Mouse (Mus musculus) midbrain, embryonic 15.5 days (tissue): ENCODE results near the gene Gm49601. TPM values are rescaled to one million over a fixed set of nuclear protein-coding genes. Genes with fewer than 3 reads are reported as not detected.

Experiments
- ATAC-seq: fragments of 200-750 bp; cut with Nextera tagmentation; replicated peaks from 2 replicates; pipeline ENCODE4 v1.8.0; 2017; ENCODE audit warnings: moderate TSS enrichment
- H3K27ac ChIP-seq: fragments of 300-500 bp; sonication (generic); 2 replicates; pipeline ENCODE4 v1.5.1; 2015; ENCODE audit warnings: mild to moderate bottlenecking, inconsistent platforms
- H3K27me3 ChIP-seq: fragments of 300-500 bp; sonication (generic); replicated peaks from 2 replicates; pipeline ENCODE4 v1.6.1; 2015; ENCODE audit warnings: inconsistent platforms
- H3K36me3 ChIP-seq: fragments of 300-500 bp; sonication (generic); replicated peaks from 2 replicates; pipeline ENCODE4 v1.6.1; 2015; ENCODE audit warnings: inconsistent platforms
- H3K4me1 ChIP-seq: fragments of 300-500 bp; sonication (generic); 2 replicates; pipeline ENCODE4 v1.6.1; 2015; ENCODE audit warnings: inconsistent platforms
- H3K4me2 ChIP-seq: fragments of 300-500 bp; sonication (generic); 2 replicates; pipeline ENCODE4 v1.6.1; 2015; ENCODE audit warnings: inconsistent platforms, mild to moderate bottlenecking, moderate library complexity
- H3K4me3 ChIP-seq: fragments of 300-500 bp; sonication (generic); 2 replicates; pipeline ENCODE4 v1.5.1; 2015; ENCODE audit warnings: mild to moderate bottlenecking, inconsistent platforms
- H3K9ac ChIP-seq: fragments of 300-500 bp; sonication (generic); 2 replicates; pipeline ENCODE4 v1.6.1; 2015; ENCODE audit warnings: mild to moderate bottlenecking, inconsistent platforms
- H3K9me3 ChIP-seq: fragments of 300-500 bp; sonication (generic); 2 replicates; pipeline ENCODE4 v1.6.1; 2016; ENCODE audit warnings: inconsistent platforms
- WGBS: fragments of 180-500 bp; shearing (Covaris S2); methylation state at CpG from one replicate; pipeline ENCODE4 v1.1.7; 2015; ENCODE audit warnings: mixed read lengths; 5-methylcytosine and 5-hydroxymethylcytosine counted together
- polyA plus RNA-seq: library from polyadenylated mRNA; unstranded; fragments of >200 nt; fragmentation: Nextera tagmentation; extraction: Ambion mirVana; gene quantifications from 2 replicates; pipeline ENCODE4 v1.2.1, GENCODE M21; 2015

The Gm49601 gene
- polyA plus RNA-seq = 22.8 and 23.3 TPM in 2 replicates

DNA sequence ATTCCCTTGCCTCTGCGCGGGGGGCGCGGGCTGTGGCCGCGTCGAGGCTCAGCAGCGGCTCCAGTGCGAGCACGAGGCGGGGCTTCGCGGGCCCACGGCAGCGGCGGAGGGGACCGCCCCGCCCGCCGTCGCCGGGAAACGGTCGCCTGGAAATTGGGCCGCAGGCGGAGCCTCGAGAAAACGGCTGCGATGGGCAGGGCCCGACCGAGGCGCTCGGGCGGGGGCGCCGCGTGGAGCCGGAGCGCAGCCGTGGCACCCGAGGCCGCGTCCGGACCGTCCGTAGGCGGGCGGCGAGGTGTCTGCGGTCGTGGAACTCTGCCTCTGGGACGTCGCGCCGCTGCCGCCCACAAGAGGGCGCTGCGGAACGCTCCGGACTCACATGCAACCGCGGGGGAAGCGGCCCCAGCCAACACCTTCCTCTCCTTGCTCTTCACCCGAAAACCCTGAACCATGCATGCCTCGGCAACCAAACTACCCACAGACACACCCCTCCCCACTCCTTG is at the start of gene Gm49601:
TSS of gene Gm49601 (minus strand) at position 52 of the 503 bp plus-strand sequence.
- peak within 1 kb of the TSS; percentile 94 for H3K4me2 ChIP-seq
- under 1% methylated on average over 61 of the region's 65 CpGs for WGBS

DNA sequence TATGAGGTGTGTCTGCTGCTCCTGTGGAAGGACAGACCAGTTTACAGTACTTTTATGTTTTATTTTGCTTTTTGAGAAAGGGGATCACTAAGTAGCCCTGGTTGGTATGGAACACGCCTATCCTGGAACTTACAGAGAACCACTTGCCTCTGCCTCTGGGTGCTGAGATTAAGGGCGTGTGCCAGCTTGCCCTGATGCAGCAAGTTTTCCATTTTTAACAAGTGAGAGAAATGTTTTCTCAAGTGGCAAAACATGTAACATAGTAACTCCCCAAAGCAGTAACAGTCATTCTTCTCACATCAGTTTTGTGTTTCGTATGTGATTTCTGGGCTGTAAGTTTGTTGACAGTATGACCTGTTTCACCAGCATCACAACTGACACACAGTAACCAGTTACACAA is 46.8 kb upstream of the Gm49601 start:
- WGBS = 87% methylated on average over 3 of the region's 3 CpGs
- no peak overlapping the region for H3K27ac ChIP-seq

More for the DNA sequence above, at the start of gene Gm49601:
- H3K36me3 ChIP-seq = peaks cover 39% of the 10 kb centered on the region
- H3K27me3 ChIP-seq = peaks cover 48% of the 10 kb centered on the region
- no peaks in the 10 kb centered on the region for H3K9me3 ChIP-seq
- peak within 1 kb of the TSS; percentile 84 for H3K4me3 ChIP-seq
- peaks cover 52% of the 10 kb centered on the region for H3K4me1 ChIP-seq
- ATAC-seq = peak; percentile 4
- H3K9ac ChIP-seq = peak within 1 kb of the TSS; percentile 45
- H3K27ac ChIP-seq = no peak within 1 kb of the TSS

DNA sequence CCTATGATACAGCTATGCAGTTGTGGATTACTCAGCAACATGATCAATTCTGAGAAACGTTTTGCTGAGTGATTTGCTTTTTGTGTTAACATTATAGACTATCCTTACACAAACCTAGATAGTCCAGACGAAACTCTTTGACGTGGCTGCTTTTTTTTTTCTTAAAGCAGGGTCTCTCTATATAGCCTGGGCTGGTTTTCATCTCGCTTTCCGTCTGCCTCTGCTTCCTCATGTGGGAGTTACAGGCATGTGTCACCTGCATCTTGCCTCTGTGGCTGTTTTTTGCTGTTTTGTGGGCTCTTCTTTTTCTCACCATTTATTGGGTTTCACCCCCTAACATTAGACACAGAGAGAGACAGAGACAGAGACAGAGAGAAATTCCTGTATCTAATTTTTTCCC is 45.8 kb upstream of the Gm49601 start:
- H3K9ac ChIP-seq = no peak overlapping the region
- no peaks in the 10 kb centered on the region for H3K4me1 ChIP-seq
- no peaks in the 10 kb centered on the region for H3K36me3 ChIP-seq
- H3K27me3 ChIP-seq = no peaks in the 10 kb centered on the region
- no peaks in the 10 kb centered on the region for H3K9me3 ChIP-seq
- H3K4me2 ChIP-seq = no peak overlapping the region
- no peak overlapping the region for H3K4me3 ChIP-seq
- 77% methylated on average over 5 of the region's 5 CpGs for WGBS
- ATAC-seq = no peak
- no peak overlapping the region for H3K27ac ChIP-seq

More for the DNA sequence above, 46.8 kb upstream of the Gm49601 start:
- Histone ChIP-seq H3K4me1 (no peaks in the 10 kb centered on the region), H3K4me2 (no peak overlapping the region), H3K27me3 (no peaks in the 10 kb centered on the region), H3K4me3 (no peak overlapping the region), H3K9me3 (no peaks in the 10 kb centered on the region), H3K36me3 (no peaks in the 10 kb centered on the region), H3K9ac (no peak overlapping the region)
- ATAC-seq = no peak

DNA sequence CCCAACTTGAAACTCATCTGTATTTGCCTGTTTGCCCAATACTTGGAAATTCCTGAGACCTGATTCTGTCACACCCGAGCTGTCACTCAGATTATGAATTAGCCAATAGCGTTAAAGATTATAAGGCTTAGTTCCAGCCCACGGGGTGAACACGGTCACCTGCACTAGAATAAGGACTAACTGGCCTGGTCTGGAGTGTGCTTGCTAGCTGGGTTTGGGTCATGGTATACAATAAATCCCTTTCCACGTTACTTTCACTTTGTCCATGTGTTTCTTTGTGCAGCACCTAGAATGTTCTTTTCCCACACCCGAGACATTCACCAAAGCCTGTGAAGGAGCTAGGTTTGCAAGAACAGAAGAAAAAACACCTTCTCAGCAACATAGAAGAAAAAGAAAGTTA is 43.7 kb upstream of the Gm49601 start:
- Histone ChIP-seq H3K9ac (no peak overlapping the region), H3K9me3 (no peaks in the 10 kb centered on the region), H3K4me3 (no peak overlapping the region), H3K27me3 (no peaks in the 10 kb centered on the region), H3K27ac (no peak overlapping the region), H3K36me3 (no peaks in the 10 kb centered on the region), H3K4me1 (no peaks in the 10 kb centered on the region), H3K4me2 (no peak overlapping the region)
- no peak for ATAC-seq
- 68% methylated on average over 6 of the region's 6 CpGs for WGBS

DNA sequence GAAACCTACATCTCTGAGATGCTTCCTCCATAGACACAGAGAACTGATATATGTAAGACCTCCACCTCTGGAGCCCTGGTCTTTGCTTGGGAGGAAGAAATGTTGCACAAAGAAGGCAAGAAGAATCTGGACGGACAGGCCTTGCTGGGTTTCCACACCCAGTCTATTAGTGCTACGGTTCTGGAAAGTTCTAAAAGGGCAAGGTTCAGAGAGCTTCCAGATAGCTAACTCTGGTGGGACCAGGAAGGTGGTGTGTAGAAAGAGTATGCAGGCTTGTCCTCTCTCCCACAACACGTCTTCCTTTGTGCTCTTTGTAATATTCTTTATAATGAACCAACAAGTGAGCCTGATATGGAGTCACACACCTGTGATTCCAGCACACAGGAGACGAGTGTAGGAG is 32.4 kb upstream of the Gm49601 start:
- H3K4me3 ChIP-seq = no peak overlapping the region
- H3K27me3 ChIP-seq = no peaks in the 10 kb centered on the region
- no peak overlapping the region for H3K27ac ChIP-seq
- no peak overlapping the region for H3K4me2 ChIP-seq
- 73% methylated on average over 4 of the region's 4 CpGs for WGBS
- H3K36me3 ChIP-seq = no peaks in the 10 kb centered on the region
- ATAC-seq = no peak
- no peaks in the 10 kb centered on the region for H3K9me3 ChIP-seq
- H3K9ac ChIP-seq = no peak overlapping the region
- no peaks in the 10 kb centered on the region for H3K4me1 ChIP-seq

DNA sequence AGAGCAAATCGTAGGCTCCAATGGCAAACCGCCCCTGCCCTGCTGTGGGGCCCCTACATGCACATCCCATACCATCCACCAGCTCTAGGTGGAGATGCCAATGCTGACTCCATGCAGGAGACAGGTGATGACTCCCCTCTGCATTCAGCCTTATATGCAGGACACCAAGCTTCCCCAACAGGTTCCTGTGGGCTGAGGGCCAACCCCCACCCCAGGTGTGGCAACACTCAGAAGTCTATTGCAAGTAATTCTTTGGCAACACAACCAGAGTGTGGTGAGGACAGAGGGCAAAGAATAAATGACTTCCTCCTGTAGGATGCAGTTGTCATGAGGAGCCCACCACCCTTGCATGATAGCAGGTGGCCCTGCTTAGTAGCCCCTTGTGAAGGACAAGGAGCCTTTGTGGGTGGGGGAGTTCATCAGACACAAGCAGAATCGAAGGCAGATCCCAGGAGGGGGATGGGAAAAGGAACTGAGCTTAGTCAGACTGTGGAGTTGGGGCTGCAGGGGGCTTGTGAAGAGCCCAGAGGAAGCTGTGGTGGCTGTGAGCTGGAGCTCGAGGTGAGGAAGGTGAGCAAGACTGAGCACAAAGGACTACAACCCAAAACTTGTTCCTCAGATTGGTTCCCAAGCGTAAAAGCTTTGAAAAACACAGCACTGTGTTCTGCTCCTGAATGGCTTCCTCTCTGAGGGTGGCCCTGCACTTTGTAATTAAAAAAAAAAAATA is 29.3 kb upstream of the Gm49601 start:
- no peaks in the 10 kb centered on the region for H3K27me3 ChIP-seq
- H3K36me3 ChIP-seq = no peaks in the 10 kb centered on the region
- H3K4me2 ChIP-seq = no peak overlapping the region
- no peak overlapping the region for H3K4me3 ChIP-seq
- no peaks in the 10 kb centered on the region for H3K9me3 ChIP-seq
- WGBS = 74% methylated on average over 5 of the region's 5 CpGs
- no peak for ATAC-seq
- no peak overlapping the region for H3K9ac ChIP-seq
- no peaks in the 10 kb centered on the region for H3K4me1 ChIP-seq
- no peak overlapping the region for H3K27ac ChIP-seq

DNA sequence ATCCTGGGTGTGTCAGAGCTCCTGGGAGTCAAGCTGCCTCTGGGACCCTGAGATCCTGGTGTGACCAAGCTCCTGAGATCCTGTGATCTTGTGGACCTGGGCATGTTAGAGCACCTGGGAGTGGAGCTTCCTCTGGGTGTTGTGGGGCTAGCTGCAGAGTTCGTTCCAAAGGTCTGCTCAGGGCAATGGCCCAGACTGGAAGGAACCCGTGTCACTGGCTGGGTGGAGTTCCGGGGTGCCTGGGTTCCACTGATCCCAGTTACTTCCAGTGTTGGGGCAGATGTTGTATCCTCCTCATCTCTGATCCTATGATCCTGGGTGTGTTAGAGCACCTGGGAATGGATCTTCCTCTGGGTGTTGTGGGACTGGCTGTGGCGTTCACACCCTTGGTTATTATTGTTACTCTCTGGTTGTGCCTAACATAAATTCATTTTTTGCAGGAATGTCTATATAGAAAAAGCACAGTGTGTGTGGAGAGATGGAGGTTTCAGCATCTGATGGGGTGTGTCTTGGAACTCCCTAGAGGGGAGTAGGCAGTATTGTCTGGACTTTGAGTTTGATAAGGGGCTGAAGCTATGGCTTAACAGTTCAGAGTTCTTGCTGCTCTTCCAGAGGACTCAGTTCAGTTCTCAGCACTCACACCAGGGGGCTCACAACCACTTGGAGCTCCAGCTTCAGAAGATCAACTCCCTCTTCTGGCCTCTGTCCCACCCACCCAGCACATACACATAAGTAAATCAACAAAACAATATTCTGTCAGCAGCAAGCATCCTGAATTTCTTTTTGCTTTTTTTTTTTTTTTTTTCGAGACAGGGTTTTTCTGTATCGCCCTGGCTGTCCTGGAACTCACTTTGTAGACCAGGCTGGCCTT is 27.3 kb upstream of the Gm49601 start:
- Histone ChIP-seq H3K4me2 (no peak overlapping the region), H3K4me1 (no peaks in the 10 kb centered on the region), H3K9me3 (no peaks in the 10 kb centered on the region), H3K27ac (no peak overlapping the region), H3K4me3 (no peak overlapping the region), H3K9ac (no peak overlapping the region), H3K36me3 (no peaks in the 10 kb centered on the region), H3K27me3 (no peaks in the 10 kb centered on the region)
- WGBS = 90% methylated on average over 6 of the region's 6 CpGs
- ATAC-seq = no peak

DNA sequence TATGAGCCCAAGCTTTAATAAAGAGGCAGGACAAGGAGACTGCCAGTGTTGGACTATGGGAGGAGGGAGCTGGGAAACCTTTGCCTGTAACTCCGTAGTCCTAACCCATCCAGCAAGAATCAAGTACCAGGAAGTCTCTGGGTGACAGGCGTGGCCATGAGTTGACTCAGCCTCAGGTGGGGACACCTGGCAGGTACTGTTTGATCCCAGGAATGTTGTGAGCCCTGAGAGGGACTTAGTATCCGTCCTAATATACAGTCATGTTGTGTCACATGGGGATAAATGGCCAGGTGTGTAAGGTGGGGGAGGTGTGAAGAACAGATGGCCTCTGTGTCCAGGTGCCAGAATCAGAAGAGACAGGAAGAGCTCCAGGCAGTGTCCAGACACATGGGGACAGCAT is 22.9 kb upstream of the Gm49601 start:
- no peak for ATAC-seq
- Histone ChIP-seq H3K9me3 (no peaks in the 10 kb centered on the region), H3K4me3 (no peak overlapping the region), H3K36me3 (no peaks in the 10 kb centered on the region), H3K4me1 (no peaks in the 10 kb centered on the region), H3K27me3 (no peaks in the 10 kb centered on the region), H3K4me2 (no peak overlapping the region), H3K9ac (no peak overlapping the region), H3K27ac (no peak overlapping the region)
- 72% methylated on average over 3 of the region's 3 CpGs for WGBS

DNA sequence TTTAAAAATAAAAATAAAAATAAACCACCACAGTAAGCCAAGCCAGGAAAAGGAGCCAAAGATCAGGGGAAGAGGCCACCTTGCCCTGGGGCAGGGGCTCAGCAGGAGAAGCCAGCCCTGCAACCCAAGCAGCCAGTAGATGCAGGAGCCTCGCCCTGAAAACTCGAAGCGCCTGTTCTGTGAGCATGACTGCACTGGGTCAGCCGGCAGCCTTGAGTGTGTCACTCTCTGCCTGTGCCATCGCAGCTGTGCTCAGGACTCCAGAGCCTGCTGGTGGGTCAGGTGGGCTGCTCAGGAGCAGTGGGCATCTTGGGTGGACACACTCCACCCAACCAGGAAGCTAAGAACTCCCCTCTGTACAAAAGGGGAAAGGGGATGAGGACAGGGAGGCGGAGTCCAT is 19.1 kb upstream of the Gm49601 start:
- H3K9ac ChIP-seq = no peak overlapping the region
- H3K36me3 ChIP-seq = no peaks in the 10 kb centered on the region
- 77% methylated on average over 6 of the region's 6 CpGs for WGBS
- no peak for ATAC-seq
- no peak overlapping the region for H3K4me3 ChIP-seq
- H3K4me2 ChIP-seq = no peak overlapping the region
- no peaks in the 10 kb centered on the region for H3K9me3 ChIP-seq
- H3K4me1 ChIP-seq = no peaks in the 10 kb centered on the region
- no peak overlapping the region for H3K27ac ChIP-seq
- H3K27me3 ChIP-seq = no peaks in the 10 kb centered on the region

DNA sequence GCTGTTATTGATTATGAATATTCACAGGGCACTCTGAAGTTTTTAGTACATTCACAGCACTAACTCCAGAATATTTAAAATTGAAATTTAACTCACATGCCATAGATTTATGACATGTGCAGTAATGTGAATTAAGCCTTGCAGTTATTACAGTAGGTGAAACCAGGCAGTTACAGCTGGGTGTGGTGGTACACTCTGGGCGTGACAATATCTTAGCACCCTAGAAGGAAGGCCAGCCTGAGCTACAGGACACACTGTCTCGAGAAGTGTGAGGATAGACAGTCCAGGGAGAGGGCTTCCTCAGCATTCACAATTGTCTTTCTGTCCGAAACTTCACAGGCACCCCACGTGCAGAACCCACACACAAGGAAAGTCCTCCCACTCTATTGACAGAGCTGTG is 18.3 kb upstream of the Gm49601 start:
- Histone ChIP-seq H3K9me3 (no peaks in the 10 kb centered on the region), H3K36me3 (no peaks in the 10 kb centered on the region), H3K4me3 (no peak overlapping the region), H3K27me3 (no peaks in the 10 kb centered on the region), H3K27ac (no peak overlapping the region), H3K9ac (no peak overlapping the region), H3K4me2 (no peak overlapping the region), H3K4me1 (no peaks in the 10 kb centered on the region)
- ATAC-seq = no peak
- 76% methylated on average over 4 of the region's 4 CpGs for WGBS

DNA sequence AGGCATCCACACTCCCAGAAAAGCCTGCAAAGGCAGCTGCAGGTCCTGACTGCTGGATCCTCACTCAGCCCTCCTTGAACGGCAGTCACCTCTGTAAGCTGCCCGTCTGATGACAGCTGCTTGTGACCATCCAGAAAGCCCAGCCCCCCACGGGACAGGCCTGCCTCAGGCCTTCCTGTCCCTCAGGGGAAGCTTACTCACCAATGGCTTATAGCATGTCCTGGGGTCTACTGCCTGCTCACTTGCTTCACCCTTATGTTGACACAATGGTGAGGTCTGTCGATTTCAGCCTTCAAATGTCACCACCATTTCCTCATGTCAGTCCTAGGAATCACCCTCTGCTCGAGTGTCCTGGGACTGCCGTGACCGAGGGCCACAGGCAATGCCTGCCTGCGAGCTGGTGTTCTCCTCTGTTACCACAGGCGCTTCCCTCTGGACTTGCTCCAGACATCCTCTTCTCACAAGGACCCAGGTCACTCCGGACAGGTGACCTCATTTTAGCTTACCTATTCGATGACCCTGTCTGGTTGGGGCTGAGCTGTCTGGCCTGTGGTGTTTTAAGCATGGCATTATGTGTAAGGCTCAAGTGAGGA is 17.3 kb upstream of the Gm49601 start:
- ATAC-seq = no peak
- 77% methylated on average over 11 of the region's 11 CpGs for WGBS

DNA sequence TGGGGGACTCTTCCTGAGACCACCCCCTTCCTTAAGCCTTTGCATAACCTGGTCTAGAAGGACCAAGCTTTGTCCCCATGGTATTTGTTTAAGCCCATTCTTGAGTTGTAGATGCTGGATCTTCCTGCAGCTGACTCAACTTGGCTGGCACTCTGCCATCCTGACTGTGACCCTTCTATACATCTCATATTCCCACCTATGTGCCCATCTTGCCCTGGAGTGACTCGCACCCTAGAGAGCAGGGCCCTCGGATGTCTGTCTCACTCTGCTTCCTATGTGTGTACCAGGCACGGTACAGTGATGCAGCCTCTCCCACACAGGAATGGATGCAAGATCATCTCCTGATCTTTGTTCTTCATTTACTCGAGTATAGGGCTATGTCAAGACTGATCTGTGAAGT is 16.7 kb upstream of the Gm49601 start:
- Histone ChIP-seq H3K36me3 (no peaks in the 10 kb centered on the region), H3K4me3 (no peak overlapping the region), H3K4me1 (no peaks in the 10 kb centered on the region), H3K27ac (no peak overlapping the region), H3K9ac (no peak overlapping the region), H3K4me2 (no peak overlapping the region), H3K9me3 (no peaks in the 10 kb centered on the region), H3K27me3 (no peaks in the 10 kb centered on the region)
- 83% methylated on average over 4 of the region's 4 CpGs for WGBS
- ATAC-seq = no peak

More for the DNA sequence above, 17.3 kb upstream of the Gm49601 start:
- Histone ChIP-seq H3K27me3 (no peaks in the 10 kb centered on the region), H3K4me1 (no peaks in the 10 kb centered on the region), H3K36me3 (no peaks in the 10 kb centered on the region), H3K9me3 (no peaks in the 10 kb centered on the region), H3K9ac (no peak overlapping the region), H3K4me2 (no peak overlapping the region), H3K27ac (no peak overlapping the region), H3K4me3 (no peak overlapping the region)
